Mouse (Mus musculus): Measurements from ENCODE around the gene Ccp110.
A peak's percentile ranks its signal among the peaks of the same experiment; 100 is the strongest.

Gene Ccp110

GRCm38 (mm10) chr7:118769655-118770054, 57.3 kb downstream of the Ccp110 start:
- no peak for DNase-seq

- DNase-seq, result no peak
These were observed 60.7 kb downstream of the Ccp110 start for GRCm38 (mm10) chr7:118773027-118773426.

DNA sequence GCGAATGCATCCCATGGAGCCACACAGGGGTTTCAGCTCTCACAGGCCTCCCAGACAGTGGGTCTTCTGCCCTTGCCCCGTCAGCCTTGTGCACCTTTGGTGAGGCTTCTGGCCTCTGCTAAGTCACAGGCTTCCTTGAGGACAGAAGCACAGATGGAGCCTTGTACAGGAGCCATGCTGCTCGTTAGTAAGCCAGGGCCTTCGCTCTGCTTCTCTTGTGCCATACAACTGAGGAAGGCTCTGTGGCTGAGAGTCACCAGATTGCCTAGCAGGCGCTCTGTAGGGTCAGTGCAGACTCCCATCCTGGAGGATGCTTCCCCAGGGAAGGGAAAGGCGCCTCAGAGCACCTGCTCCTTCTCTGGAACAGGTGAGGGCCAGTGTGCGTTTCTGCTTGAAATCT, 63.6 kb downstream of the Ccp110 start:
- no peak for DNase-seq

DNA sequence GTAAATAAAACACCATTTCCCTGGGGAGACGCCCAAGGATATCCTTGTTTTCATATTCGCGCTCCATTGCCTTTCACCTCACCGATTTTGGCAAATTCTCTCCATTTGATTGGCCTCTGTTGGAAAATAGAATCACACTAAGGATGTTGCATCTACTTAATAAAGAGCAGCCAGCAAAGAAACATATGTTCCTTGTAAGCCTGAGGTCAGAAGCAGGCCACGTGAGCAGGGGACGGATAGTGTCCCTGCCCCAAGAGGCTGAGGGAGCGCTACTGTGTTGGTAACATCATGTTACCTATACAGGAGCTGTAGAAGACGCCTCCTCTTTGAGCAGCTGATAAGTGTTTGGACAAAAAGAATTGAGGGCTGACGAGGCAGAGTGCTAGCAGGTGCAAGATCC, 64.1 kb downstream of the Ccp110 start:
- no peak for DNase-seq

DNA sequence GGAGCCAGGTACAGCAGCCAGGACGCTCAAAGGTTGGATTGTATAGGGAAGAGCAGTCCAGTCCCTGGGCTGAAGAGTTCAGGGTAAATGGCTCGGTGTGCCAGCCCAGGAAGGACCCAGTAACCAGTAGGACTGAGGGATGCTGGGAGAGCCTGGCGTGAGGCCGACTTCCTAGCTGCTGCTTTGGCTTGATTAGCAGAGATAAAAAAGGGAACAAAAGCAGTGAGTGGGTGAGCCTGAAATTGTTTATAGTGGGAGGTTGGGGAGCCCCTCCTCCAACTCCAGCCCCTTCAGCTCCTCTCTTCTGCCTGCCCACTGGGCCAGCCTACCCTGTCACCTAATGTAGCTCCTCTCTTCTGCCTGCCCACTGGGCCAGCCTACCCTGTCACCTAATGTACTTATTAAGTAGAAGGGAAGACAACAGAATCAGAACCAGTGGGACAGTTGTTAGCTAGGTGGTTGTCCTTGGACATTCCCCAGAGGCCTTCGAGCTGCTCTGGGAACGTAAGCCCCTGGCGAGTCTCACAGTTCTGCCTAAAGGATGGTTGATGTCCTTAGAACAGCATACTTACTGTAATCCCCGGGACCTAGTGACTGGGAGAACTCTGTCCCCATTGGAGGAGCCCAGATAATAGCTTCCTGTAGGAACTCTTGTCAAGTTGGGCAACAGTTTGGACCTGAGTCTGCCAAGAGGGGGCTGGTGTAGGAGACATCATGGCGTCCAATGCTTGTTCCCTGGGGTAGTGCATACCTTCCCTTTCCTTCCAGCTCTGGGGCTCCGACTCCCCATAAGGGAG, 65.4 kb downstream of the Ccp110 start:
- no peak for DNase-seq

GRCm38 (mm10) chr7:118778561-118778960, 66.2 kb downstream of the Ccp110 start:
- no peak for DNase-seq

DNA sequence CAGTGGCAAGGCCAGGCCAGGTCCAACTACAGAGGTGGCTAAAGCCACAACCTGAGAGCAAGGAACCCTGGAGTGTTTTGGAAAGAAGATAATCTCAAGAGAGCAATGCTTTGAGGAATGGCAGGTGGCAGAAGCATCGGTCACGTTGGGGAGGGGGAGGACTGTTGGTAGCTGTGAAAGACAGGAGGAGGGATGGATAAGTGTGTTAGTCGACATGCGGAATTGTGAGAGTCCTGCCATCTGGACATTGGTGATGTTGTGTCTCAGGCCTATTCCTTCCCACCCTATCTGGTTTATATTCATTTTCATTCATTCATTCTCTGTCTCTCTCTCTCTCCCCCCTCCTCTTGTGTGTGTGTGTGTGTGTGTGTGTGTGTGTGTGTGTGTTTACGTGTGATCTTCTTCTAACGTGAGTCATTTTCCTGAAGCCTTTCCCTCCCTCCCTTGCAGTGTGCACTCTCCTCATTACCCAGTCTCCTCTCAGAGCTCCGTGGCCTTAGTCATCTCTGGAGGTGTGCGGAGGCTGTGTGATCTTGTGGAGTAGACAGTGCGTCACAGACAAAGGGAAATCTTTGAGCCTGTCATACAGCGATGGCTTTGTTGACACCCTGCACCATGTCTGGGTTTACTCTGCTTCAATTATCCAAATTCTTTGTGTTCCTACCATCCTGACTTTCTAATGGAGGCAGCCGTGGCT, 71.1 kb downstream of the Ccp110 start:
- DNase-seq, result no peak

DNA sequence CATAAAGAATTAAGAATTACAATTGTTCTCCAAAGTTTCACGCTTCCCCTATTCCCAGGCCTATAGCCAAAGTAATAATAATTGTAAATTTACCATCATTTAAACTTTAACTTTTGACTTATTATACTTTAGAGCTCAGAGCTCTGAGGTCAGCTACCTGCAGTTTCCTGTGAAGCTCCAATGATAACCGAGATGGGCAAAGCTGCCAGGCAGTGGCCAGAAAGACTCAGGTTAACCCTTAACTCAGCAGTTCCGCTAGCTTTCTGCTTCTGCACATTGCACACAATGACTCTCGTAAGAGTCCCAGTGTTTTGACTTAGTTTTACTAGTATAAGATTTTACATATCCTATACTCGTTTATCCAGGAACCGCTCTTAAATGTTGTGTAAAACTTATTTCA, 73.7 kb downstream of the Ccp110 start:
- DNase-seq, result peak; percentile 47

All from kidney, postnatal 14 days (tissue).